Mouse (Mus musculus) megakaryocyte progenitor cell, adult 5-6 weeks (primary cell): ENCODE data around the gene Zfp609. TPM values are rescaled to one million over a fixed set of nuclear protein-coding genes. Genes with fewer than 3 reads are reported as not detected.
"Not testable (repeated sequence)": the region's sequence is repeated elsewhere in the genome, so short reads cannot be mapped to it uniquely, and the experiment has no call there.

Experiments used
- ATAC-seq: replicated peaks from 2 replicates; pipeline ENCODE4 v1.8.0; 2016; ENCODE audit warnings: mild to moderate bottlenecking, moderate TSS enrichment, inconsistent platforms; ENCODE audit not compliant: poor library complexity
- total RNA-seq, 2 experiments: library from RNA; stranded (forward) in 1 of 2; stranded (reverse) in 1 of 2; fragments of 157-497, 149-512 nt in 1 of 2; fragments of 200-1000 nt in 1 of 2; gene quantifications; 2 replicates each; pipeline versions ENCODE4 v1.2.3 to v1.2.4; 2015 to 2017

Zfp609 gene
- total RNA-seq, 2 experiments from 2014 or later, result 5.5 to 22.6 TPM

- ATAC-seq, result no peak
Observed at GRCm38 (mm10) chr9:65726431-65726830, 100.9 kb downstream of the Zfp609 start.

GRCm38 (mm10) chr9:65725291-65725622, 102.1 kb downstream of the Zfp609 start:
- ATAC-seq, result peak; percentile 37; the same call in 1 of the 2 replicates

GRCm38 (mm10) chr9:65724471-65725290, 102.7 kb downstream of the Zfp609 start:
- ATAC-seq, result no peak

DNA sequence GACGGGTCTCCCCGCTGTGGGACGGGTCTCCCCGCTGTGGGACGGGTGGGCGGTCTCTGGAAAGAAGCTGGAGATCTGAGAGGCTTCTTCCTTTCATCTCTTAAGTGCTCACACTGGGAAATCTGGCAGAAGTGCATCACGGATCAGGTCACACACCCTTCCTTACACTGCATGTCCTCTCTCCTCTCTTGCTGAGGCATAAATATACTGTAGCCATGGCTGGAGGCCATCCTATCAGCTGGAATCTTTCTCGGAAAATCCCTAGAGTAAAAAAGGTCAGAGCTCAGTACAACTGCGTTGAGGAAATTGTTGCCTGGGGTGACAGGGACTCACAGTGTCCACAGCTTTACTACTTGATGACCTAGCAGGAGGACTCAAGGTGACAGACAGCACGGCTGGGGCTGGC, 106.2 kb downstream of the Zfp609 start:
- no peak for ATAC-seq

DNA sequence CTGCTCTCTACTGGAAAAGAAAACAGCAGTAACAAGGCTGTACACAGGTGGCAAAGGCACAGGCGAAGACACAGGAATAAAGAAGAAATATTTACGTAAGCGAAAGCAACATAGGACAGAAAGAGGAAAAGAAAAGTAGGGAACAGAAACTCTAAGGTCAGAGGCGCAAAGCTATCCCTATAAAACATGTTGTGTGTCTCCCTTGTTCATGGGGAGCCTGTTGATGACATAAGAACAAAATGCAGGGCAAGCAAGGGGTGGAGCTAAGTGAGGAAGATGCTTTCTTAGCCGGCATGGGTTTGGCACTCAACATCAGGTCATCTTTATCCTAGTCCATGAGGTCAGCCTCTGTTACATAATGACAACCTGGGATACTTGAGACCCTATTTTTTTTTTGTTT, 109.2 kb downstream of the Zfp609 start:
- peak; percentile 34; the same call in 1 of the 2 replicates for ATAC-seq

DNA sequence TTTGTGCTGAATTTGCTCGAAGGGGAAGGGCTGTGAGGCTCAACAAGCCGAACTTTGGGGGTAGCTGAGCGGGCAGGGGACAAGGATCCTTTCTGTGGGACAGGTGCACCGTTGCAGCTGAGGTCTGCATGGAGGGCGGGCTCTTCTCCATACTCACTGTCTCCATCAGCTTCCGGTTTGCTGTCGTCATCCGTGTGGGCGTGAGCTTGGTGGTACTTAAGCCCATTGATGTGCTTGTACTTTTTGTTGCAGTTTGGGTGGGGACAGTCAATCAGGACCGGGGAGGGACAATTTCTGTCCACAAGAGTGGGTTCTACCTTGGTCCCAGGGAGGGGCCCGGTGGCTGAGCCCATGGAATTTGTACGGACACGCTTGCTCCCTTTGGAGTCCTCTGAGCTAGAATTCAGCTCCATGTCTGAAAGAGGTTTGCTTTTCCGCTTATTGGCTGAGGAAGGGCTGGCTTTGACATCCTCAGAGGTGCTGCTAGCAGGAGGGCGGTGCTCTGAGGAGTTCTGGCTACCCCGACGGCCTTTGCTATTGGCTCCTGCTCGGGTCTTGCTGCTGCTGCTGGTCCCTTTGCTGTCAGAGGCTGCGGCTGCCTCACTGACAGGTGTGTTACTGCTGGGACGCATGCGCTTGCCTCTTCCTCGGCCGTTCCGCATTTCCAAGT, 123.3 kb downstream of the Zfp609 start:
- no peak for ATAC-seq

DNA sequence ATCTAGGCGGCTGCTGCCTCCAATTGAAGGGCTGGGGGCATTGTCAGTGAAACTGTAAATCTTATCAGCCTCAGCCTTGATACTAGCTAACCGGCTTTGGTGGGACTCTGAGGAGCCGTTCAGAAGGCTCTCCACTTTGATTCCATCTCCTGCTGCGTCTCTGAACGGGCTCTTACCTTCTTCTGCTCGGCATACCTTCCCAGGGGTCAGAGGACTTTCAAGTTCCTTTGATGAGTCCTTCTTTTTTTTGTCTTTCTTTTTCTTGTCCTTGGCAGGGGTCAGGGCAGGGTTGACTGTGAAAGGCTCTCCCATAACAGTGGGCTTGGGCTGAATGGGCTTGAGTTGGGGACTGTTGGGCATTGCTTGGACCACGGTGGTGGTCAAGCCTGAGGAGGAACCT, 124.1 kb downstream of the Zfp609 start:
- ATAC-seq, result no peak

DNA sequence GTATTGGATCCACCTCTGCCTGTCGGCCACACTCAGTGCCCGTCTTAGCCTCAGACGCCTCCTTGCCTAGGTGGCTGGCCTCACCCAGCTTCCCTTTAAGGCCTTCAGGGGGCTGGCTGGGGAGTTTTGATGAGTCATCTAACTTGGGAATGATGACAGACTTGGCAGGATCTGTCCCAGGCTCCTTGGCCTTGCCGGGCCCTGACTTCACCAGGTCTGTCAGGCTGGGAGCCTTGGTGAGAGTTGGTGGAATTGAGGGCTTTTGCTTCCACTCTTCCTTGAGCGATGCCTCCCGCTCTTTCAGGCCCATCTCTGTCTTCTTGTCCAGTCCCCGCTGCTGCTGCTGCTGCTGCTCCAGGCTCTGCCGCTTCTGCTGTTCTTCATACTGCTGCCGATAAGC, 125.1 kb downstream of the Zfp609 start:
- no peak for ATAC-seq

- peak; percentile 52 for ATAC-seq
Observed at GRCm38 (mm10) chr9:65700504-65700903, 126.9 kb downstream of the Zfp609 start.

DNA sequence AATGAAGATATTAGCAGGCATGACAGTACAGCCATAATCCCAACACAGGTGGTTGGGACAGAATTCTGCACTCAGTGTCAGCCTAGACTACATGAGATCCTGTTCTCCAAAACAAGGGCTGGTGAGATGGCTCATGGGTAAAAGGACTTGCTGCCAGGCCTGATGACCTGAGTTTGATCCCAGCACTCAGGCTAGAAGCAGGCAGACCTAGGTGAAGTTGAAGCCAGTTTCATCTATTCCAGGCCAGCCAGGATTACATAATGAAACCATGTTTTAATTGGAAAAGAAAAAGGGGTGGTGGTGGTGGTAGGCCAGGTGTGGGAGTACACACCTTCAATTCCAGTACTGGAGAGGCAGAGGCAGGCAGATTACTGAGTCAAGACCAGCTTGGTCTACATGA, 129.4 kb downstream of the Zfp609 start:
- ATAC-seq, result no peak

DNA sequence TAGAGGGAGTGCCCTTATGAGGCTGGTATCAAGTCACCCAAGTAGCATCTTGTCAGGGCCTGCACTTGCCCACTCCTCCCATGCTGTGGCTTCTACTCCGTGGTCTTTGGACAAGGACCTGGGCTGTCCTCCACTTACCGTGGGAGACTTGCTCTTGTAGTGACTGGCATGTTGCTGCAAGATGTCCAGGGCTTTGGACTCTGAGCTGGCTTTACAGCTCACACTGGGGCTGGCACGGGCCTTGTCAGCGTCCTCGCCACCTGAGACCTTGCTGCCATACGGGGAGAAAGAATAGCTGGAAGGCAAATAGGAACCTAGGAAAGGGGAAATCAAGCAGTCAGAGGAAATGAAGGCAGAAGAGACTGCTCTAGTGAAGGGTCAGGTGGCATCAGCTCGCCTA, 130.0 kb downstream of the Zfp609 start:
- ATAC-seq, result no peak

DNA sequence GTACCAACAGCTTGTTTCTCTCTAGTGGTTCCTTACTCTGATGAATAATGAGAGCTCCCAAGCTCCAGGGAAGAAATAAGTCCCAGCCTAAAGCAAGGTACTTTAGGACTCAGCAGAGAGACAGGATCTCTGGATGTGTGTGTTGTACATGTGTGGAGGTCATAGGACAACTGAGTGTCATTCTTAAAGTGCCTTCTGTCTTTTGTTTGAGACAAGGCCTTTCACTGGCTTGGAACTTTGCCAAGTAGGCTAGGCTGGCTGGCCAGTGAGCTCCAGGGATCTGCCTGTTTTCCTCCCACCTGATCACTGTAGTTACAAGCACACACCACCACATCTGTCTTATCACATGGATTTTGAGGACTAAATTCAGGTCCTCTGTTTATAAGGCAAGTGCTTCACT, 131.0 kb downstream of the Zfp609 start:
- ATAC-seq, result no peak

GRCm38 (mm10) chr9:65695646-65696045, 131.7 kb downstream of the Zfp609 start:
- peak; percentile 55; the same call in 1 of the 2 replicates for ATAC-seq

- peak; percentile 69 for ATAC-seq
Observed at GRCm38 (mm10) chr9:65692959-65693603, 134.3 kb downstream of the Zfp609 start.

DNA sequence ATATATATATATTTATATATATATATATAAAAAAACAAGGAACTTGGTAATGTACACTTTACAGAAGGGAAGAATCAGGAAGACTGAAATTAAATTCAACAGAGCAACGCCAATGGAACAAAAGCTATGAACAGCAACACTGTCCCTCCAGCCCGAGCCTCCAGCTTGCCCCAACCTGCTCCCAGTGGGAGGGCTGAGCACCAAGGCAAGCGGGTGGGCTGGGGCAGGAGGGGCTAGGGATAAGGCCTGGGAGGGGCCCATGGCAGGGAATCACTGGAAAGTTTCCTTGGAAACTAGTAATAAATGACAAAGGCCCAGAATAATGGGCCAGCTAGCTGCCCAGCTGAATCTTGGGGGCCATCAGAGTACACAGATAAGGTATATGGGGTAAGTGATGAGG, 134.9 kb downstream of the Zfp609 start:
- ATAC-seq, result no peak

DNA sequence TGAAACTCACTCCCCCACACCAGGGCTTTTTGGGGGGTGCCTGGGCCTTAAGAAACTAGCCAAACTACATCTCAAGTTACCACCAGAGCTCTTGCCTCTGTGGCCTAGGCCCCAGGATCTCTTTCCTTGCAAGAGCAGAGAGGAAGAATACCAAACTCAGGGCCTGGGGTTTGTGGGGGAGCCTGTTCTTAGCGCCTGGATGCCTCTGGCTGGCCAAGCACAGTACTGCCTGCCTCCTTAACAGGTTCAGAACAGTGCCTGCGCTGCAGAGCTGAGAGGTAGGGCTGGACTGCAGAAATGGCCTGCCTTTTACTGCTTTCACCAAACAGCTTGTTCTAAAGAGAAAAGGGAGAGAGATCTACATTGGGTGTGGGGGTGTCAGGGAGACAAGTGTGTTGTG, 137.5 kb downstream of the Zfp609 start:
- ATAC-seq, result not testable (repeated sequence)

- ATAC-seq, result peak; percentile 57; the same call in 1 of the 2 replicates
Observed at GRCm38 (mm10) chr9:65684704-65685103, 142.7 kb downstream of the Zfp609 start.

GRCm38 (mm10) chr9:65682994-65683393, 144.4 kb downstream of the Zfp609 start:
- ATAC-seq, result no peak

- ATAC-seq, result no peak
Observed at GRCm38 (mm10) chr9:65682183-65682582, 145.2 kb downstream of the Zfp609 start.

DNA sequence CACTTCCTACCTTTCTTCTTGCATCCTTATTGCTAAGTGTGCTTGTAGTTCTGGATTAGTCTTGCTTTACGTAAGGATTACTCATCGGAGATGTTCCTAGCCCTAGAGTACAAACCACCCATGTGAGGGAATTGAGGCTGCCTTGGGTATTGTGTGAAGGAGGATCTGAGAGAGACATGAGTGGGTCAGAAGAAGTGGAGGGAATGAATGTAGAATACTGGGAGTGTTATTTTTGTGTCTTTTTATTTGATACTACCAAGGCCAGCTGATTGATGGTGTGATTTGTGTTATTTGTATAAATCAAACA, 145.8 kb downstream of the Zfp609 start:
- ATAC-seq, result no peak

DNA sequence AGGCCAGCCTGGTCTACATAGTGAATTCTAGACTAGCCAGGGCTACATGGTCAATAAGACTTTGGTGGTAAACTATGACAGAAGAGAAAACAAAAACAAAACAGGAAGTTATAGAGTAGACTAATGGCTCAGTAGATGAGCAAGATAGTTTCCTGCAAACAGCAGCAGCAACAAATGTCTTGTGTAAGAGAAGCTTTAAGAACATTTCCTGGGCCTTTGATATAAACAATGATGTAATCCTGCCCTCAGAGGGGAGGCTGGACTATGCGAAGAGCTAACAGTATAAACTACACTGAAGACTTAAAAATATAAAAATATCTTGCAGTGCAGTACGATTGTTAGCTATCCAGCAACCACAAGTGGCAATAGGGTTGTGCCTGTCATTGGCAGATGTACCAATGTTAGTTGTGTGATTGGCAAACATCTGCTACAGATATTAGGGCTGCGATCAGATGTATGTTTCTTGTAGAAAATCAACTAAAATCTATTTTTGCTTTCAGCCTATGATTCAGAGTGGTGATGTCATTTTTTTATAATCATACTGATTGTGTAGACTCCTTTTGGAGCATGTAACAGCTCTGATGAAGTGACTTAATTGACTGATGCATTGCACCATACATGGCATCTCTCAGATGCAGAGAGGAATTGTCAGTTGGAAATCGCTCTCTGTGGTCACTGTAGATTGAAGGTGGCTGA, 146.3 kb downstream of the Zfp609 start:
- ATAC-seq, result peak; percentile 26
